Mouse (Mus musculus) left cerebral cortex, adult 2 months (tissue): ENCODE measurements around the gene Vmn2r7. TPM values are rescaled to one million over a fixed set of nuclear protein-coding genes. Genes with fewer than 3 reads are reported as not detected.
"Not testable (repeated sequence)": the region's sequence is repeated elsewhere in the genome, so short reads cannot be mapped to it uniquely, and the experiment has no call there.

ENCODE experiments used
- DNase-seq, 2 experiments: peaks; one replicate each; pipeline ENCODE4 v3.0.0; 2021 to 2022; ENCODE audit warnings: low spot score in 2 of 2, mixed read lengths in 1 of 2; ENCODE audit errors: extremely low spot score in 1 of 2
- H3K27ac ChIP-seq: fragments of 200-600 bp; 2 replicates; pipeline ENCODE4 v1.8.1; 2022
- H3K4me3 ChIP-seq: fragments of 200-600 bp; 2 replicates; pipeline ENCODE4 v1.8.1; 2022
- CTCF ChIP-seq: fragments of 200-600 bp; IDR thresholded peaks from 2 replicates; pipeline ENCODE4 v1.8.1; 2022; ENCODE audit warnings: antibody characterized with exemption, mild to moderate bottlenecking, moderate library complexity
- intact Hi-C: fragments of 180-260 bp; cut with DNase I; formaldehyde crosslinking; loops from one replicate; pipeline ENCODE4 v1.15.1; 2025
- long read RNA-seq, 2 experiments: library from polyadenylated mRNA; stranded (forward); transcript quantifications; one replicate each; pipeline ENCODE4 v2.0.0; 2021; ENCODE audit warnings: borderline mapping rate in 2 of 2
- total RNA-seq, 2 experiments: library from RNA; stranded (reverse); gene quantifications; 2 replicates each; pipeline ENCODE4 v1.2.3; 2021

The Vmn2r7 gene
- under 1 TPM in 1 of 2 experiments, not detected in 1; 0.14 TPM for total RNA-seq
- long read RNA-seq, experiment 1 = 0 reads
- long read RNA-seq, experiment 2 = 0 reads

DNA sequence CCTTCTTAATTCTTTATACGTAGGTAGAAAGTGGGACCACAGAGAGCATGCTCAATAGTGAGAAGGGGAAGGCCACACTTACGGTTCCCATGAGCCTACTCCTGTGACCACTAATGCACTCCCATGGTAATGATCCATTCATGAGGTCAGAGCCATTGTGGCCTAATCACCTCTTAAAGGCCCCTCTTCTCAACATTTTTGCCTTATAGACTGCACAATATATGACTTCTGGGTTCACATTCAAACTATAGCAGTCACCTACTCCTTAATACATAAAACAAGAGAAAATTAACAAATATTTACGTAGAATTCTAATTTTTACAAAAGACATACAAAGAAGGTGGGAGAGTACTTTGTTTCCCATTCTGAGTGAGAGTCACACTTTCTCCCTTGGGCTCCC lies at the start of gene Vmn2r7:
Gene Vmn2r7, minus strand, starts transcription at position 101 of the 400 bp plus-strand sequence.
- intact Hi-C loops, H3K4me3 ChIP-seq, H3K27ac ChIP-seq, DNase-seq: not testable (repeated sequence)

DNA sequence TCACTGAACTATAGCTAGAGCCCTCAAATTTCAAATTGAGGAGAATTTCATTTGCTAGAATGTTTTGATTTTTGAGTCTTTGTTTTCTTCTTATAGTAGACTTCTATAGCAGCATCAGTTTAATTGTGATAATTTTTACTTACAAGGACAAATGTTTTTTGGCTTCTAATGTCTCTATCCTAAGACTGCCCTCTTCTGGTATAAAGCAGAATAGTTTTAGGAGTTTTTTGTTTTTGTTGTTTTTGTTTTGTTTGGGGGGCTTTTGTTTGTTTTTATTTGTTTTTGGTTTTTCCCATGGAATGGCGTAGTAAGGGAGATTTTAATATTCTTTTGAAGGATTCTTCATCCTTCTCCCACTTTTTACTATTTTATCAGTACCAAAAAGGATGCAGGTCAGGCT lies 45.2 kb upstream of the Vmn2r7 start:
- intact Hi-C loops = no loop called here
- peak; percentile 57 for TF ChIP-seq CTCF
- Histone ChIP-seq H3K27ac (no peak overlapping the region), H3K4me3 (no peak overlapping the region)
- no peak for DNase-seq

DNA sequence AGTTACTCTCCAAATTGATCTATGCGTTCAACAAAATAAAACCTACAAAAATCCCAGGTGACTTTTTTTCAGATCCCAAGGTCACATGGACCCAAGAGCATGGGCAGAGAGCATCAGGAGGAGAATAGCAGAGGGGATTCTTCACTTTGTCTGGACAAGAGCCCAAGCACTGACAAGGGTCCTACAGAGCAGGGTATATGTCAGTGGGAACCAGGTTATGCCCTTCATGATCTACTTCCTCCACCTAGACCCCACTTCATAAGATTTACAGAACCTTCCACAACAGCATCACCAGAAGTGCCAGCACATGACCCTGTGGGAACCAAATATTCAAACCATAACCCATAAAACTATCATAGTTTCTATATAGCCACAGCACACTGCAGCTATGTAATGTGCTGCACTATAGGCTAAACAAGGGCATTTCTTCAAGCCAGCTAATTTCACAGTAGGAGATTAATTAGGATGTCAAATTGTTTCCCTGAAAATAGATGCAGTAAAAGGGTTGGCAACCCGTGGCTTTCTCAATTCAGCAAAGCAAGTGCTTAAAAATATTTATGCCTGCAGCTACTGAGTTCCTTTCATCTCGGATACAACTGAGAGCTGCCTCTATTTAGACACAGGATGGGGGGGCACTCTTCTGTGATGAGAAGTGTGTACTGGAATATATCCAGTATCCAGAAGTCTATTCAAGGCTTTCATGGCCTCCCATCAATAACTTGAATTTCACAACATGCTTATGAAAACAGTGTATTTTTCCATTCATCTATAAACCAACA lies 33.8 kb upstream of the Vmn2r7 start:
- intact Hi-C loops = no loop called here
- H3K4me3 ChIP-seq = no peak overlapping the region
- no peak for TF ChIP-seq CTCF
- no peak overlapping the region for H3K27ac ChIP-seq
- no peak for DNase-seq

DNA sequence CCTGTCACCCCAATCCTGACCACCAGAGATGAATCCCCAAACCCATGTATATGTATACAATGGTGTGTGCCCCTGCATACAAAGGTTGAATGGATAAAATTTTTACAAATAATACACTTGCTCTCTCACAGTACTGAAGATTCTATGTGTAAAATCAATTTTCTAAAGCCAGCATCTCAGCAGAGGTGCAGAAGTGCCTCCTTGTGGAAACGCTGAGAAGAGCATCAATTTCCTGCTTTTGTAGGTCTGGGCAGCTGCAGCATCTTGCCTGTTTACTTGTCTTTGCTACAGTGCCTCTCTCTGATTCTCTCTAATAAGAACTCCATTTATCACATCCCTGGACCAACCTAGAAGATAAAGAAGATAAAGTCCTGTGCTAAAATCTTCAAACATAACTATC lies 32.1 kb upstream of the Vmn2r7 start:
- intact Hi-C loops = no loop called here
- Histone ChIP-seq H3K4me3 (no peak overlapping the region), H3K27ac (no peak overlapping the region)
- peak; percentile 35 for TF ChIP-seq CTCF
- DNase-seq = no peak

DNA sequence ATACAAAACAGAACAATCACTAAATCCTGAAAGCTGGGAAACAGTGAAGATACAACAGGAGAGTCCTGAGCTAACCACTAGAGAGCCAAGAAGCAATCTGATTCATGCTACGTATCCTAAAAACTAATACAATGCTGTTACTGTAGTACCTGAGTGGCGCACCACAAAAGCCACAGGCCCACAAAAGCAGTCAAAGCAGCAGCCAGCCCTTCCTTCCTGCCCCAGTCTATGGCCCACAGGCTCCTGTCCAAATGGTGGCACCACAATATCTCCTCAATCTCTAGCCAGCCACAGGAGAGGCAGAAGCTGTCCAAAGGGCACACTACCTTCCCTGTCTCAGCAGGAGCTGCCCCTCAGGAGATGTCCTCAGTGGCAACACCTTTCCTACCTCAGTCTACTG lies 1.7 kb downstream of the Vmn2r7 start:
- no peak for DNase-seq
- Histone ChIP-seq H3K4me3 (no peak overlapping the region), H3K27ac (no peak overlapping the region)
- TF ChIP-seq CTCF = no peak
- intact Hi-C loops = no loop called here

DNA sequence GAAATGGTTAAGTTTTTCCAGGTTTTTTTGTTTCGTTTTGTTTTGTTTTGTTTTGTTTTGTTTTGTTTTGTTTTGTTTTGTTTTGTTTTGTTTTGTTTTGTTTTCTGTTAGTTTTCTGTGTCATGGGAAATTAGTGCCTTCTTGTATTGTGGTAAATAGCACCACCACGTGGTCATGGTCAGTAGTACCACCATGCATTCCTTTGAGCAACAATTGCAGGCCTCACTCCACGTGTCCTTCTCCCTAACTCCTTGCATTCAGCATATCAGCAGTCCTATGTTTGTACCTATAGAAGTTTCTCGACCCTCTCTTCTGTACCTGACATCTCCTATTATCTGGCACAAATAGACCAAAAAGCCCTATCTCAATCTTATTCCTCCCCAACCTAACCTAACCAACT lies 2.3 kb downstream of the Vmn2r7 start:
- peak; percentile 71 for TF ChIP-seq CTCF
- H3K4me3 ChIP-seq = no peak overlapping the region
- intact Hi-C loops = no loop called here
- no peak overlapping the region for H3K27ac ChIP-seq
- peak; percentile 35 to 66 for DNase-seq

DNA sequence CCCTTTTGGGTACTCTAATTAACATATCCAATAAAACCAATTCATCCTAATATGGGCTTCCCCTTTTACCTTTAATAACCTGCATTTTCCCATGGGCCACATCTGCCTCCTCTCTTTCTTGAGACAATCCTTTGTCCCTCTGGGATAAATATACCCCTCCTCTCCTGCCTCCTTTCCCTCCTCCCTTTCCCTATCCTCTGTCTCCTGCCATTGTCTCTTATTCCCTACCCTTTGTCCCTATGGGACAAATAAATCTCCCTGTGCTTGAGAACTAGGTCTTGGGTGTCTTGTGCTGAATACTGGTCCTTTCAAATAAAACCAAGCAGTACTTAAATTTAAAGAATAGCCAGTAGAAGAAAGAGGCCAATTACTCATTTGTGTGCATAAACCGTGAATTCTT lies 13.4 kb downstream of the Vmn2r7 start:
- intact Hi-C loops = no loop called here

DNA sequence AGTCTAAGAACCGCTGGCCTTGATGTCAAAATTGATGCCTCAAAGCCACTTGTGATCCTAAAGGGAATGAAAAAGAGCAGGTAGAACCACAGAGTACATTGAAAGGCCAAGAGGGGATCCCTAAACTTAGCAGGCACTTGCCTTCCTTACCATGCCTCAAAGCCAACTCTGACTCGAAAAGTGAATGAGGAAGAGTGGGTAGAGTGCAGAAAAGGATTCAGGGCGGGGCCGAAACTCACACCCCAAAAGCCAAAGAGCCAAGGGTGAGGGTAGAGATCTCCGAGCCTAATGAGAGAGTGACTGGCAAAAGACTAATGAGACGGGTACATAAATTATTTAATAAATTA lies 53.3 kb downstream of the Vmn2r7 start:
- H3K27ac ChIP-seq = no peak overlapping the region
- intact Hi-C loops = loop anchor here (1.0 kb wide), 1 partner anchor 752 kb away; no protein-coding TSS in a partner anchor
- no peak overlapping the region for H3K4me3 ChIP-seq
- DNase-seq = no peak
- no peak for TF ChIP-seq CTCF

More for the DNA sequence above, 13.4 kb downstream of the Vmn2r7 start:
- Histone ChIP-seq H3K4me3 (no peak overlapping the region), H3K27ac (no peak overlapping the region)
- no peak for DNase-seq
- TF ChIP-seq CTCF = no peak

DNA sequence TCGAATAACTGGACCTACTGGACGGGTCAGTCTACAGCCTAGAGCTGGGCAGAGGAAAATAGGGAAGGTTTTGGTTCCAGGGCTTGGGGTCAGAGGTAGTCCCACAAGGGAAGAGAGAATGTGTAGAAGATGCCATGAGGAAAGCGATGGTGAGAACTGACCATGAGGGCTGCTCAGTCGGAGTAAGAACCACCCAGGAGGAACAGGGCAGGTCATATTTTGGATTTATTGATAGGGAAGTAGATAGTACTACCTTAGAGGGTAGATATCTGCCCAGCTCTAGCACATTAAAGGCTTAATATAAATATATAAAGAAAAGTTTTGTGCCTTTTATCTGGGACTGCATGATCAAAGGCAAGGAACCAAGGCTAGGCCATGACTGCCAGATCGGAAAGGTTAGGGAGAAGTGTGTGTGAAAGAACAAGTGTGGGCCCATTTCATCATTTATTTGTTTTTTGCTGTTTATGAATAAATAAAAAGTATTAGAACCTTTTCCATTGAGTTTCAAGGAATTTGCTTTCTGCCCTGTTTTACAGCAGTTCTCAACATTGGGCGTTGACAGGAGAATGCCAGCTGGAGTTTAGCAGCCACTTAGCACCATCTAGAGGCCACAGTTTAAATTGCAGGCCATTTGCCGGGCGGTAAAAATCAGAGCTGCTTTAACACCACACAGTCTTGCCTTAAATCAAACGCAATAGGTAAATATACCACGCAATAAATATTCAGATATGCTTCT lies 53.9 kb downstream of the Vmn2r7 start:
- no peak overlapping the region for H3K27ac ChIP-seq
- TF ChIP-seq CTCF = peak; percentile 90
- intact Hi-C loops = loop anchor here (1.0 kb wide), 1 partner anchor 751 kb away; no protein-coding TSS in a partner anchor
- peak; percentile 53 to 68 for DNase-seq
- no peak overlapping the region for H3K4me3 ChIP-seq

DNA sequence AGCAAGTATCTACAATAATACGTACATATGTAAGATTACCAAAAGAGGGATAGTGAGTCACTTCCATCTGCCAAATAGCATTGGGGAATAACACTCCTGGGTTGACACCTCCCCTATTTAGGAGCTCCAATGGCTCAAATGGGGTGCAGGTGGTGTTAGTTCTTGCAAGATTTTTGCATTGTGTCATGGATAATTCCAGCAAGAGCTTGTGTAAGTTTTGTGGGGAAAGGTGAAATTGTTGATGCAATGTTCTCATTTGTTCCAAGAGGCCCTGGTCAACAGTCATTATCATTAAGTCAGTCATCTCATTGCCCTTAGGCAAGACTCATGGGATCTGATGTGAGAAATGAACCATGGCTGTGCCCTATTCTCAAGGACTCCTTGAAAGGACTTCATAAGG lies 61.7 kb downstream of the Vmn2r7 start:
- intact Hi-C loops = no loop called here
- no peak for DNase-seq
- no peak for TF ChIP-seq CTCF
- no peak overlapping the region for H3K4me3 ChIP-seq
- no peak overlapping the region for H3K27ac ChIP-seq

DNA sequence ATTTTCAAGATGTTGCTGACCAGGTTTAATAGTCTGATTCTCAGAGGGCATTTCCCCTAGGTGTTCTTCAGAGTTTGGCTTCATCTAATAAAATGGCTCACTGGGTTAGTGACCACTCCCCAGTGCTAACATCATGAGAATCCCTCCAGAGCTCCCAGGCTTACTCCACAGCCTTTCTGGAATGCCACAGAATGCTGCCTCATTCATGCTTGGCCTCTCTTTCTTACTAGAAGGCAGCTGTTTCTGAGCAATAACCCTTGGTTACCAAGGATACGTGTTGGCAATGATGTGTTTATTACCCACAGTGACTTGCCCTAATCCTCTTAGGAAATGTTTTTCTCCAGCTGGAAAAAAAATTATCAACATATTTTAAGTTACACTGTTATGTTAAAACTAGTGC lies 72.4 kb downstream of the Vmn2r7 start:
- no peak for TF ChIP-seq CTCF
- Histone ChIP-seq H3K27ac (no peak overlapping the region), H3K4me3 (no peak overlapping the region)
- intact Hi-C loops = no loop called here
- DNase-seq = no peak

DNA sequence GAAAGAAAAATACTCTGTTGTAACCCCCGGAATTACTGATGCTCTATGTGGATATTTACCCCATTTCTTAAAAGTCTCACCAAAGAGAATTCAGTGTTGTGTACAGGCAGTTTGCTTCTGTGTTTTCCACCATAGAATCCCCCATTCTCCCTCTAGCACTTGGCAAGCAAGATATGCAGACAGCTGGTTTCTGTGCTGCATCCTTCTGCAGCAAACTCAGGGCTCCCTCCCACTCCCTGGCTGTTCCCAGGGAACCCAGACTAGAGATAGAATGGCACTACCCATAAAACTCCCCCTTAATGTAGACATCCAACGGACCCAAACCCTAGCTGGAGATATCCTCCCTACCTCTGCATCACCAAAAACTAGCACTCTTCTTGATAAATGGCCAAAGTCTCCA lies 88.4 kb downstream of the Vmn2r7 start:
- no peak overlapping the region for H3K4me3 ChIP-seq
- TF ChIP-seq CTCF = no peak
- intact Hi-C loops = no loop called here
- peak in 1 of 2 experiments; percentile 14 for DNase-seq
- no peak overlapping the region for H3K27ac ChIP-seq

DNA sequence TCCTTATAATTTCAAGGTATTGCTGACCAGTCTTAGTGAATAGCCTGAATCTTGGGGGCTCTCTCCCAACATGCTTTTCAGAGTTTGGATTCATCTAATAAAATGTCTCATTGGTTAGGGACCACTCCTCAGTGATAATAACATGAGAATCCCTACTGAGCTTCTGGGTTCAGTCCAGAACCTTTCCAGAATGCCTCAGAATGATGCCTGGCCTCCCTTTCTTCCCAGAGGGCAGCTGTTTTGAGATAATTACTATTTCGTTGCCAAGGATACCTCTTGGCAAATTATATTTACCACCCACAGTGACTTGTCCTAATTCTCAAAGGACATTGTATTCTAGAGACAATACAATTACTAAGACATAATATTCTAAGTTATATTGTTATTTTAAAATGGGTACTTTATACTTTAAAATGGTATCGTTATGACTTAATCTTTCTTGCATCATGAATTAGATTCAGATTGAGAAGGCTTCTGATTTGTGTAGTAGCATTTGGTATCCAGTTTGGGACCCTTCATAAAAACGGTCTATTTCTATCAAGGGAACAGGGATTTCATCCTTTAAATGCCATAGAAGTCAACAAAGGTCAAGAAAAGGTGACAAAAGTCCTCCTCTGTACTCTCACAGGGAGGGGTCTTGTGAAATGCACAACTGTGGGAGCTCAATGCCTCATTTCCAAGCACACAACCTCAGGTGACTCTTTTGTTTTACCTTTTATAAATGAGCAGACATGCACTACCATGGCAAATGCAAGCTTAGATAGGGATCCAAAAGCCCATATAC lies 117.2 kb downstream of the Vmn2r7 start:
- not testable (repeated sequence) for H3K4me3 ChIP-seq, H3K27ac ChIP-seq, DNase-seq
- intact Hi-C loops = loop anchor here (5.0 kb wide), 1 partner anchor 160 kb away; the partner anchor contains the start of gene Vmn2r6

DNA sequence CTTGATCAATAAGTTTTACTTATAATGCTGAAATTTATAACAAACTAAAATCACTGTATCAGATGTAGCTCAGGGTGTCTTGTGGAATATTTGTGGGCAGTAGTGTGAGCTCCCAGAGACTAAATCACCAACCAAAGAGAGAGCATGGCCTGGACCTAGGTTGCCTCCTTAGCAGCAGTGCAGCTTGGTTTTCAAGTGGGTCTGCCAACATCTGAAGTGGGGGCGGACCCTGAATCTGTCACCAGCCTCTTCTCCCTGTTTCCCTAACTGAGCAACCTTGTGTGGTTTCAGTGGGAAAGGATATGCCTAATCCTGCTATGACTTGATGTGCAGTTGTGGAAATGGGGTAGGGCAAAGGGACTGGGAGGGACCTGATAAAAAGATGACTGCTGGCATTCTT lies 118.8 kb downstream of the Vmn2r7 start:
- H3K4me3 ChIP-seq, H3K27ac ChIP-seq, DNase-seq: not testable (repeated sequence)
- intact Hi-C loops = loop anchor here (5.0 kb wide), 1 partner anchor 158 kb away; the partner anchor contains the start of gene Vmn2r6

DNA sequence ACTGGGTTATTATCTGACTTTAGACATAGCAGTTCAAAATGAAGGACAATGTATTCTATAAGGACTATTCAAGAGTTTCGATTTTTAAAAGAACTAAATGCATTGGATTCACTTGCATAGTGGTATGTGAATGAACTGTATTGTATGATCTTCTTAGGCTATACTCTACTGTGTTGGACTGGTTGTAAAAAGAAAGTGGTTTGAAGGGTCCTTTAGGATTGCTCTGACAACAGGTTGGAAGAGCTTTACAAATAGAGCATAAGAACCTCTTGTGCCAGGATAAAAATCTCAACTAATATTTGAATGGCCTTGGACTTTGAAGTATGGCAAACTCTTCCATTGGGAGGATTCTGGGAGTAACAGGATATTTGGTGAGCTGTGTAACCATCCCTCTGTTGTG lies 168.5 kb downstream of the Vmn2r7 start:
- intact Hi-C loops, H3K4me3 ChIP-seq, DNase-seq, H3K27ac ChIP-seq: not testable (repeated sequence)
